26 mouse cellular contexts compared by ENCODE assay signal in the genomic region with DNA sequence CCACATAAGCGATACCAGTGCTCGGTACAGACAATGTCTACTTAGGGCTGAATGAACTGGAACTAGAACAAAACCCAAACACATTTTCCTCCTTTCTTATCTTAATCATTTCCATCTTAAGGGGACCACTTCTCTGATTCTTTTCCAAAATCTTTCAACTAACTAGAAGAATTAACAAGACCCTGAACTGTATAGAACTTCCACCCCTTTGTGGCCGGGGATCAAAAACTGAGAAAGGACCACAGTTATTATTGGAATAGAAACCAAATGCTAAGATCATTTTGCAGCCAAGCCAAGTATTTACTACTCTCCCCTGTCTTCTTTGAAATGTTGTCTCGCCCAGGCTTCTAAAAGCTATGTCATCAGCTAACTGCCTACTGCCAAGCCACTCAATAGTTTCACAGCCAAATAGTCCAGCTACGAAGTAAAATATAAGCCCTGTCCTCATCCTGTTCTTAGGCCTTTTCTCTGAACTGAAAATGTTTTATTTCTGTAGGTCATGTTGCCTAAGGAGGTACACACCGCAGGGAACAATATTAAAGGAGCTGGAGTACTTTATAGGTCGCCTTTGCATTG.
DNase-seq lines count a peak whose midpoint lies in the region; ATAC-seq and TF ChIP-seq lines count a peak whose summit lies in the region.
"Had no signal": no experiment of that assay in that cellular context is flagged by ENCODE, and none has a peak within 500 bp of the region (broad histone marks: within the 10 kb centered on the region; RNA-seq: fewer than 3 reads in every experiment).

No protein-coding gene starts in this region.

- no peak overlapping the region for H3K9ac ChIP-seq in embryonic facial prominence, embryonic 14.5 days (ENCODE audit: low read depth, low read length)
- H3K9ac ChIP-seq in kidney, embryonic 15.5 days: no peak overlapping the region
- H3K9ac ChIP-seq in lung, embryonic 14.5 days: no peak overlapping the region
- H3K9ac ChIP-seq in limb, embryonic 15.5 days: no peak overlapping the region
- H3K9ac ChIP-seq: embryonic facial prominence, embryonic 12.5 days; forebrain, embryonic 12.5 days; forebrain, embryonic 15.5 days; heart, embryonic 13.5 days; hindbrain, embryonic 14.5 days had no signal

- no peaks in the 10 kb centered on the region for H3K4me1 ChIP-seq in embryonic facial prominence, embryonic 14.5 days (ENCODE audit: control insufficient read depth, insufficient read depth, low read length)
- no peaks in the 10 kb centered on the region for H3K4me1 ChIP-seq in embryonic facial prominence, embryonic 10.5 days
- peaks cover 10% of the 10 kb centered on the region for H3K4me1 ChIP-seq in kidney, embryonic 15.5 days
- H3K4me1 ChIP-seq in lung, embryonic 14.5 days (ENCODE audit: insufficient read depth): no peaks in the 10 kb centered on the region
- no peaks in the 10 kb centered on the region for H3K4me1 ChIP-seq in lung, adult 2 months (ENCODE audit: control insufficient read depth, insufficient read depth, low read length)
- H3K4me1 ChIP-seq in limb, embryonic 15.5 days: peaks cover 9% of the 10 kb centered on the region
- H3K4me1 ChIP-seq: embryonic facial prominence, embryonic 12.5 days; forebrain, embryonic 12.5 days; forebrain, embryonic 15.5 days; heart, embryonic 10.5 days; heart, embryonic 13.5 days had no signal

- WGBS in embryonic facial prominence, embryonic 14.5 days: 53% methylated on average over 7 of the region's 7 CpGs
- WGBS in embryonic facial prominence, embryonic 10.5 days: 85% methylated on average over 7 of the region's 7 CpGs
- WGBS in kidney, embryonic 15.5 days: 53% methylated on average over 7 of the region's 7 CpGs
- 74% methylated on average over 7 of the region's 7 CpGs for WGBS in lung, embryonic 14.5 days
- 78% methylated on average over 7 of the region's 7 CpGs for WGBS in lung, adult 2 months
- WGBS in limb, embryonic 15.5 days: 40% methylated on average over 7 of the region's 7 CpGs

- peak; percentile 50 for ATAC-seq in embryonic facial prominence, embryonic 14.5 days (ENCODE audit: low read depth)
- ATAC-seq in kidney, embryonic 15.5 days (replicated peaks; ENCODE audit: low FRiP score): 0 out of 2 replicates have a peak, but pooled peaks have one; percentile 23
- no peak for ATAC-seq in lung, embryonic 14.5 days (ENCODE audit: insufficient read depth)
- ATAC-seq in limb, embryonic 15.5 days (ENCODE audit: insufficient number of reproducible peaks, low FRiP score, low TSS enrichment, low read depth): peak; percentile 61; the same call in 1 of the 2 replicates
- ATAC-seq: activated CD4-positive, CD25-positive, alpha-beta regulatory T cell, adult 4 months; forebrain, embryonic 15.5 days; hindbrain, postnatal 0 days had no signal

- peak; percentile 56 for DNase-seq in embryonic facial prominence, embryonic 14.5 days (ENCODE audit: low spot score)
- no peak for DNase-seq in embryonic facial prominence, embryonic 10.5 days (ENCODE audit: low spot score)
- no peak for DNase-seq in kidney, adult 9 months
- peak; percentile 7 for DNase-seq in lung, embryonic 14.5 days
- DNase-seq in lung, adult 2 months: no peak
- DNase-seq in frontal cortex, postnatal 25 days (ENCODE audit: low spot score in 2 of 2): no peak
- DNase-seq: adrenal gland, adult 8-10 months; adrenal gland, postnatal 25 days; cerebellum, adult 18-20 months; cerebellum, adult 9-10 months; cerebellum, postnatal 14 days; gastrocnemius, postnatal 36 days; heart, adult 2 months; heart, postnatal 14 days; heart, postnatal 4 days had no signal

- H3K27me3 ChIP-seq in embryonic facial prominence, embryonic 14.5 days (replicated peaks; ENCODE audit: control insufficient read depth, insufficient read depth, low read length): no peaks in the 10 kb centered on the region
- no peaks in the 10 kb centered on the region for H3K27me3 ChIP-seq in embryonic facial prominence, embryonic 10.5 days (replicated peaks; ENCODE audit: low read depth, poor library complexity, severe bottlenecking)
- no peaks in the 10 kb centered on the region for H3K27me3 ChIP-seq in kidney, embryonic 15.5 days
- no peaks in the 10 kb centered on the region for H3K27me3 ChIP-seq in lung, embryonic 14.5 days (ENCODE audit: insufficient read depth, low read length)
- H3K27me3 ChIP-seq in limb, embryonic 15.5 days: peaks cover 8% of the 10 kb centered on the region; the same call in 1 of the 2 replicates
- H3K27me3 ChIP-seq: embryonic facial prominence, embryonic 12.5 days; forebrain, embryonic 12.5 days; forebrain, embryonic 15.5 days; heart, embryonic 13.5 days had no signal

- no peaks in the 10 kb centered on the region for H3K9me3 ChIP-seq in embryonic facial prominence, embryonic 14.5 days (ENCODE audit: control insufficient read depth, low read length)
- H3K9me3 ChIP-seq in embryonic facial prominence, embryonic 10.5 days: no peaks in the 10 kb centered on the region
- no peaks in the 10 kb centered on the region for H3K9me3 ChIP-seq in kidney, embryonic 15.5 days (replicated peaks)
- H3K9me3 ChIP-seq in lung, embryonic 14.5 days (ENCODE audit: low read depth, low read length): no peaks in the 10 kb centered on the region
- no peaks in the 10 kb centered on the region for H3K9me3 ChIP-seq in limb, embryonic 15.5 days
- H3K9me3 ChIP-seq: embryonic facial prominence, embryonic 12.5 days; forebrain, embryonic 12.5 days; forebrain, embryonic 15.5 days; heart, embryonic 10.5 days; heart, embryonic 13.5 days had no signal

- no peak overlapping the region for H3K4me2 ChIP-seq in embryonic facial prominence, embryonic 14.5 days (ENCODE audit: low read depth, low read length)
- no peak overlapping the region for H3K4me2 ChIP-seq in kidney, embryonic 15.5 days
- H3K4me2 ChIP-seq in lung, embryonic 14.5 days: no peak overlapping the region
- H3K4me2 ChIP-seq in limb, embryonic 15.5 days: no peak overlapping the region
- H3K4me2 ChIP-seq: embryonic facial prominence, embryonic 12.5 days; forebrain, embryonic 12.5 days; forebrain, embryonic 15.5 days; heart, embryonic 13.5 days; hindbrain, embryonic 14.5 days had no signal

- no peak overlapping the region for H3K27ac ChIP-seq in embryonic facial prominence, embryonic 14.5 days (replicated peaks; ENCODE audit: low read depth, low read length)
- no peak overlapping the region for H3K27ac ChIP-seq in embryonic facial prominence, embryonic 10.5 days (replicated peaks)
- 0 out of 2 replicates have a peak overlapping the region, but pooled peaks have one; percentile 14 for H3K27ac ChIP-seq in kidney, embryonic 15.5 days
- H3K27ac ChIP-seq in lung, embryonic 14.5 days (ENCODE audit: low read depth): no peak overlapping the region
- H3K27ac ChIP-seq in limb, embryonic 15.5 days: peak overlapping the region; percentile 17; the same call in 1 of the 2 replicates
- H3K27ac ChIP-seq: embryonic facial prominence, embryonic 12.5 days; forebrain, embryonic 12.5 days; forebrain, embryonic 15.5 days; heart, adult 2 months; heart, embryonic 10.5 days; heart, embryonic 13.5 days; hindbrain, embryonic 14.5 days; hindbrain, postnatal 0 days had no signal

- no peak overlapping the region for H3K4me3 ChIP-seq in embryonic facial prominence, embryonic 14.5 days (ENCODE audit: low read depth, low read length)
- no peak overlapping the region for H3K4me3 ChIP-seq in embryonic facial prominence, embryonic 10.5 days
- no peak overlapping the region for H3K4me3 ChIP-seq in kidney, embryonic 15.5 days (replicated peaks)
- H3K4me3 ChIP-seq in lung, embryonic 14.5 days (ENCODE audit: low read depth, low read length): no peak overlapping the region
- H3K4me3 ChIP-seq in lung, adult 2 months (replicated peaks; ENCODE audit: extremely low read depth, low read depth, low read length): no peak overlapping the region
- H3K4me3 ChIP-seq in limb, embryonic 15.5 days: no peak overlapping the region
- H3K4me3 ChIP-seq: embryonic facial prominence, embryonic 12.5 days; erythroblast, embryonic 14.5 days; forebrain, embryonic 12.5 days; forebrain, embryonic 15.5 days; heart, adult 2 months; heart, embryonic 10.5 days; heart, embryonic 13.5 days had no signal

- no peaks in the 10 kb centered on the region for H3K36me3 ChIP-seq in embryonic facial prominence, embryonic 14.5 days (ENCODE audit: control insufficient read depth, insufficient read depth, low read length)
- H3K36me3 ChIP-seq in embryonic facial prominence, embryonic 10.5 days (replicated peaks): no peaks in the 10 kb centered on the region
- H3K36me3 ChIP-seq in kidney, embryonic 15.5 days: no peaks in the 10 kb centered on the region
- no peaks in the 10 kb centered on the region for H3K36me3 ChIP-seq in lung, embryonic 14.5 days (ENCODE audit: insufficient read depth)
- H3K36me3 ChIP-seq in limb, embryonic 15.5 days: no peaks in the 10 kb centered on the region
- H3K36me3 ChIP-seq: embryonic facial prominence, embryonic 12.5 days; forebrain, embryonic 12.5 days; forebrain, embryonic 15.5 days; heart, embryonic 10.5 days; heart, embryonic 13.5 days had no signal

- no peak for TF ChIP-seq POLR2A in lung, adult 2 months (IDR thresholded peaks at IDR 0.05; ENCODE audit: borderline replicate concordance, extremely low read depth, low read depth, low read length)

- TF ChIP-seq CTCF in lung, embryonic 14.5 days (IDR thresholded peaks at IDR 0.05; ENCODE audit: low read depth): no peak
- no peak for TF ChIP-seq CTCF in lung, adult 2 months (IDR thresholded peaks at IDR 0.05; ENCODE audit: insufficient read depth, low read length)

Comparison
In these comparisons a context has a peak if more than half of its experiments do, and no peak if none do; other contexts are left out.
1. DNase-seq: peak in embryonic facial prominence, embryonic 14.5 days (single experiment) and lung, embryonic 14.5 days (single experiment); none in embryonic facial prominence, embryonic 10.5 days (single experiment), kidney, adult 9 months (single experiment), lung, adult 2 months (single experiment) and frontal cortex, postnatal 25 days (0 of 2).
2. H3K27ac ChIP-seq: peak in kidney, embryonic 15.5 days (single experiment) and limb, embryonic 15.5 days (single experiment); none in embryonic facial prominence, embryonic 14.5 days (single experiment), embryonic facial prominence, embryonic 10.5 days (single experiment) and lung, embryonic 14.5 days (single experiment).